Mouse (Mus musculus) embryonic facial prominence, embryonic 12.5 days (tissue): Measurements from ENCODE around the gene Hey2. TPM values are rescaled to one million over a fixed set of nuclear protein-coding genes. Genes with fewer than 3 reads are reported as not detected.

Experiments
- ATAC-seq: fragments of 200-750 bp; cut with Nextera tagmentation; 2 replicates; pipeline ENCODE4 v1.8.0; 2017; ENCODE audit not compliant: insufficient number of reproducible peaks, insufficient read depth, low FRiP score, low TSS enrichment
- H3K27ac ChIP-seq: fragments of 300-500 bp; sonication (generic); 2 replicates; pipeline ENCODE4 v1.5.1; 2016; ENCODE audit warnings: mild to moderate bottlenecking
- H3K27me3 ChIP-seq: fragments of 300-500 bp; sonication (generic); 2 replicates; pipeline ENCODE4 v1.6.1; 2016; ENCODE audit warnings: mild to moderate bottlenecking, moderate library complexity
- H3K36me3 ChIP-seq: fragments of 300-500 bp; sonication (generic); 2 replicates; pipeline ENCODE4 v1.6.1; 2016; ENCODE audit warnings: mild to moderate bottlenecking
- H3K4me1 ChIP-seq: fragments of 300-500 bp; sonication (generic); 2 replicates; pipeline ENCODE4 v1.6.1; 2016
- H3K4me2 ChIP-seq: fragments of 300-500 bp; sonication (generic); replicated peaks from 2 replicates; pipeline ENCODE4 v1.6.1; 2016; ENCODE audit warnings: mild to moderate bottlenecking, moderate library complexity
- H3K4me3 ChIP-seq: fragments of 300-500 bp; sonication (generic); 2 replicates; pipeline ENCODE4 v1.5.1; 2016; ENCODE audit warnings: mild to moderate bottlenecking
- H3K9ac ChIP-seq: fragments of 300-500 bp; sonication (generic); 2 replicates; pipeline ENCODE4 v1.6.1; 2016; ENCODE audit warnings: mild to moderate bottlenecking, moderate library complexity
- H3K9me3 ChIP-seq: fragments of 300-500 bp; sonication (generic); 2 replicates; pipeline ENCODE4 v1.6.1; 2016; ENCODE audit warnings: mild to moderate bottlenecking, moderate library complexity
- WGBS: fragments of 180-500 bp; shearing (Covaris S2); methylation state at CpG from one replicate; pipeline ENCODE4 v1.1.7; 2016; 5-methylcytosine and 5-hydroxymethylcytosine counted together
- polyA plus RNA-seq: library from polyadenylated mRNA; unstranded; fragments of >200 nt; fragmentation: Nextera tagmentation; extraction: Ambion mirVana; gene quantifications from 2 replicates; pipeline ENCODE4 v1.2.1, GENCODE M21; 2016

The Hey2 gene
- 17.6 and 19.2 TPM in 2 replicates for polyA plus RNA-seq

DNA sequence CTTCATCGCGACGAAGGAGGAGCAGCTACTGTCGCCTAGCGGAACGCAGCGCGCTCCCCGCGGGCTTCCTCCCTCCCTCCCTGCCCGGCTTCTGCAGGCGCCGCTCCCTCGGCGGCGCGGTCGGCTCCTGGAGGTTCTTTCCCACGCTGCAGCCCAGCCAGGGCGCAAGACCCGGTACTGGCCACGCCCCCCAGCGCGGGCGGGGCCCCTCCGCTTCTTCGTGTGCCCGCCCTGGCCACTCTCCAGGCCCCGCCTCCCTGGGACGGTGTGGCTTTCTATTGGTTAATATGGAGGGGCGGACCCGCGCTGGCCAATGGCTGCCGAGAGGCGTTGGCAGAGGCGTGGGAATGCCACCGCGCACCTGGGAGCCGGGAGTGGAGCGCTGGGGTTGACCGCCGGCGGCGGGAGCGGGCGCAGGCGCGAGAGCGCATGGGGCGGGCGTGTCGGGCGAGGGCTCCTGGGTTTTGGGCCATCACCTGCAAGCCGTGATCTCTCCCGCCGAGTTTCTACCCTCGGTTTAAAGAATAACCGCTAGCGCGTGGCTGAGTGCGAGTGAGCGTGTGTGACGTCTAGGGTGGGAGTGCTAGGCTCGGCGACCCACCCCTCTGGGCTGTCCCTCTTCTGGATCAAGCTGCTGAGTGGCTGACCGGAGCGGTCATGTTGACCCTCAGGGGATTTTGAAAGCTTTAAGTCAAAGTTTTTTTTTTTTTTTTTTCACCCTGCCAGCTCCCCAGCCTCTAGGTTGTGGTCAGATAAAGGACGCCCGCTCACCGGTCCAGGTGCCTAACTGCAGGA lies at the start of gene Hey2:
Gene Hey2, minus strand, starts transcription at position 159 of the 795 bp plus-strand sequence.
- peak within 1 kb of the TSS; percentile 89 for H3K4me2 ChIP-seq
- H3K9ac ChIP-seq: peak within 1 kb of the TSS; percentile 51; the same call in 1 of the 2 replicates
- peak within 1 kb of the TSS; percentile 66 for H3K4me3 ChIP-seq
- peak; percentile 99 for ATAC-seq
- no peaks in the 10 kb centered on the region for H3K36me3 ChIP-seq
- H3K27me3 ChIP-seq: peaks cover 36% of the 10 kb centered on the region
- H3K4me1 ChIP-seq: peaks cover 12% of the 10 kb centered on the region; the same call in 1 of the 2 replicates
- peak within 1 kb of the TSS; percentile 50; the same call in 1 of the 2 replicates for H3K27ac ChIP-seq
- H3K9me3 ChIP-seq: no peaks in the 10 kb centered on the region
- WGBS: under 1% methylated on average over 64 of the region's 70 CpGs

DNA sequence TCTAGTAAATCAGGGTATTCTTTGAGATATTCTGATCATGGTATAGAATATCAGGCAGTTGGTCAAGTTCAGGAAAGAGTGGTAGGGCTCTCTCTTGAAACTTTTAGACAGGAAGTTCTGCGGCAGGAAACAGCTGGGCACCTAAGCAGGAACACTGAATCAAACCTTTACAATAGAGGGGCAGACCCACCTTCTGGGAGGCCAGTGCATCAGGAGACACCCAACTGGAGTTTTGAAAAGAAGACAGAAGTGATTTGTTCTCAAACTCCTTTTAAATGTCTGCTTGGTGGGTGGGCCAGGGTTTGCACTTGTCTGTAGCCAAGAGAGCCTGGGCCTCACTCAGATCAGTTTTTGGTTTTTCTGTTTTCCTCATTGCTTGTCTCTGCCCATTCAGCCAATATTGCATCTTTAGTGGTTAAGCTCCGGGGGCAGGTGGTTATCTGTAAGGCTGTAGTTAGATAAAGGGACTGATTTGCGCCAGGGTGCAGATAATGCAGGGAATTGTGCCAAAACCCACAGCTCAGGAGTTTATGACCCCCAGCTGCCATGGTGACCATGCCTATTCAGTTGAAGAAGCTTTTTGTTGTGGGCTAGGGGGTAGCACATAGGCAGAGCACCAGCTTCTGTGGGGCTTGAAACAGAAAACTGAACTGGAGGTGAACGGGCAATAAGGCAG lies 40.6 kb upstream of the Hey2 start:
- WGBS: 78% methylated on average over 4 of the region's 4 CpGs
- H3K9me3 ChIP-seq: no peaks in the 10 kb centered on the region
- no peak for ATAC-seq
- no peak overlapping the region for H3K9ac ChIP-seq
- no peak overlapping the region for H3K4me2 ChIP-seq
- no peaks in the 10 kb centered on the region for H3K4me1 ChIP-seq
- no peak overlapping the region for H3K27ac ChIP-seq
- no peaks in the 10 kb centered on the region for H3K36me3 ChIP-seq
- H3K27me3 ChIP-seq: no peaks in the 10 kb centered on the region
- H3K4me3 ChIP-seq: no peak overlapping the region

DNA sequence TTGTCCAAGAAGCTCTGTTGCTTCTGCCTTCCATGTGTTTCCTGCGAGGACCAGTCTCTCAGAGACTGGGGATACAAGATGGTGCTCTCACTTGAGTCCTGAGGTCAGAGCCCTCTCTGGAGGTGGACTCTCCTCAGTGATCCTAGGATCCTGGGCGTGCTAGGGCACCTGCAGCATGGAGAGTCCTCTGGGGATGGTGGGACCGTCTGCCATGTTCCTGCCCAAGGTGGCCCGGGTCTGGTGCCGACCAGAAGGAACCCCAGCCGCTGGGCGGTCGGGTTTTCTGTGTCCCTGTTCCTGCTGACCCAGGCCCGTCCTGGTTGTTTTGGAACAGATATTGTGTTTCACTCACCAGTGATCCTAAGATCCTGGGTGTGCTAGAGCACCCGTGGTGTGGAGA lies 38.5 kb upstream of the Hey2 start:
- Histone ChIP-seq H3K4me3 (no peak overlapping the region), H3K9ac (no peak overlapping the region), H3K27me3 (no peaks in the 10 kb centered on the region), H3K36me3 (no peaks in the 10 kb centered on the region), H3K4me2 (no peak overlapping the region), H3K4me1 (no peaks in the 10 kb centered on the region), H3K9me3 (no peaks in the 10 kb centered on the region), H3K27ac (no peak overlapping the region)
- no peak for ATAC-seq
- whole genome bisulfite sequencing: 88% methylated on average over 10 of the region's 10 CpGs

DNA sequence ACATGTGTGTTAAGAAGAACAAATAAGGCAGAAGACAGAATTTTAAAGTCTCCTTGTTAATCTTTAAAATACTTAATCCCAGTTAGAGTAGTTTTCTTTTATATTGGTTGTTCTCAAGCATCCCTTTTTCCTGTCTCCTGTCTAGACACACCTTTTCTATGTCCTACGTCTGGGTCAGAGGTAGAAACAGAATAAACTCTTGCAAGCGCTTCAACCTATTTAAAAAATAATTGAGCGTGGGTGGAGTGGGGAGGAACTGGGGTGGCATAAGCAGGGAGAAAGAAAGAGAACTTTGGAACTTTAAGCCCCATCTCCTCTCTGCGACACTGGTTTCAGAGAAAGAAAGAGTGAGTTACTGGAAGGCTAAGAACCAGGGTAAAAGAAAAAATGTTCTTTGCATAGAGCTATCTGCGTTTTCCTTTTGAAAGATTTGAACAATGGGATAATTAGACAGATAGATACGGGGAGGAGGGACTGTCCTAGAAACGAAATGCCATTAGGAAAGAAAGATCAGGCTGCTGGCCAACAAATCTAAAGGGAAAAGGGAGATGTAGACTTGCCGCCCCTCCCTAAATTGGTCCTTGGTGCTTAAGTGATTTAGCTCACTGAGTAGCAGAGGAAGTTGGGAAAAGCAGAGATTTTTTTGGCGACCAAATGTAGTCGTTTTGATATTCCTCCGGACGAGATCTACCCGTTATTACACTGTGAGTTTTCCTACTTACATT lies 2.7 kb upstream of the Hey2 start:
- no peak overlapping the region for H3K4me3 ChIP-seq
- H3K27me3 ChIP-seq: peaks cover 36% of the 10 kb centered on the region
- no peak overlapping the region for H3K9ac ChIP-seq
- no peak for ATAC-seq
- H3K9me3 ChIP-seq: no peaks in the 10 kb centered on the region
- H3K4me2 ChIP-seq: no peak overlapping the region
- WGBS: 12% methylated on average over 13 of the region's 13 CpGs
- H3K36me3 ChIP-seq: no peaks in the 10 kb centered on the region
- H3K27ac ChIP-seq: no peak overlapping the region
- H3K4me1 ChIP-seq: peaks cover 12% of the 10 kb centered on the region; the same call in 1 of the 2 replicates

DNA sequence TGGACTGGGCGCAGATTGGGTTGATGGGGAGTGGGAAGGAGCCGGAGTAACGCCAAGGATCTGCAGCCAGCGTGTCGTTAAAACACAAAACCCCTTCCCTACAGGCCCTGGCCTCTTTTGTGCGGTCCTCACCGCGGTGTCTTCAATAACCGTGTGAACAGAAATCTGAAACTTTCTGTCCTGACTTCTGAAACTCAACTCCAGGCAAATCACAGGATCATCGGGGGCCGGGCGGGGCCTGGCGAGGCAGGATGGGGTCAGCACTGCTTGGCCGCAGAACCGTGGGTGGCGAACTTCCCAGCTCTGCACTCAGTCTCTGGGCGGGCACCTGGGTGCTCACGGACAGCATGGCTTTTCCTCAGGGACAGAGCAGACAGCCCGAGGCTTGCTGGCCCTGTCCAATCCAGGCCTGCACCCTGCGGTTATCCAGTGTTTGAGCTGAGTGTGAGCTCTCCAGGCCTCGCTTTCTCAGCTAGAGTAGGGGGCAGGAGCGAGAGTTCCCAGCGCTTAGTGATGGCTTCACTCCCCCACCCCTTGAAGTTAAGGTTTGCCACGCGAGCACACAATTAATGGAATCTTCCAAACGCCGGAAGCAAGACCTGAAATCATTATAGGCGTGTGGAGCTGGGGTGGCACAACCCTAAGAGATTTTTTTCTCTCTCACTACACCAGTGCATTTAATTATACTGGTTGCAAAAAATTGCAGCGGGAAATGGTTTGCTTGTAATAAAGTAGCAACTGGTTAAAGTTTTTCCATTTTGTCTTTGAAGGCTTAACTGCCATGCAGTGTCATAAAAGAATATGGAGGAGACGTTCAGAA lies 1.8 kb upstream of the Hey2 start:
- 1% methylated on average over 30 of the region's 30 CpGs for WGBS
- H3K4me3 ChIP-seq: peak overlapping the region; percentile 66
- peak overlapping the region; percentile 50 for H3K27ac ChIP-seq
- H3K4me2 ChIP-seq: peak overlapping the region; percentile 89
- peaks cover 36% of the 10 kb centered on the region for H3K27me3 ChIP-seq
- H3K36me3 ChIP-seq: no peaks in the 10 kb centered on the region
- peak; percentile 31; the same call in 1 of the 2 replicates for ATAC-seq
- no peaks in the 10 kb centered on the region for H3K9me3 ChIP-seq
- H3K4me1 ChIP-seq: peaks cover 12% of the 10 kb centered on the region; the same call in 1 of the 2 replicates
- H3K9ac ChIP-seq: peak overlapping the region; percentile 28

DNA sequence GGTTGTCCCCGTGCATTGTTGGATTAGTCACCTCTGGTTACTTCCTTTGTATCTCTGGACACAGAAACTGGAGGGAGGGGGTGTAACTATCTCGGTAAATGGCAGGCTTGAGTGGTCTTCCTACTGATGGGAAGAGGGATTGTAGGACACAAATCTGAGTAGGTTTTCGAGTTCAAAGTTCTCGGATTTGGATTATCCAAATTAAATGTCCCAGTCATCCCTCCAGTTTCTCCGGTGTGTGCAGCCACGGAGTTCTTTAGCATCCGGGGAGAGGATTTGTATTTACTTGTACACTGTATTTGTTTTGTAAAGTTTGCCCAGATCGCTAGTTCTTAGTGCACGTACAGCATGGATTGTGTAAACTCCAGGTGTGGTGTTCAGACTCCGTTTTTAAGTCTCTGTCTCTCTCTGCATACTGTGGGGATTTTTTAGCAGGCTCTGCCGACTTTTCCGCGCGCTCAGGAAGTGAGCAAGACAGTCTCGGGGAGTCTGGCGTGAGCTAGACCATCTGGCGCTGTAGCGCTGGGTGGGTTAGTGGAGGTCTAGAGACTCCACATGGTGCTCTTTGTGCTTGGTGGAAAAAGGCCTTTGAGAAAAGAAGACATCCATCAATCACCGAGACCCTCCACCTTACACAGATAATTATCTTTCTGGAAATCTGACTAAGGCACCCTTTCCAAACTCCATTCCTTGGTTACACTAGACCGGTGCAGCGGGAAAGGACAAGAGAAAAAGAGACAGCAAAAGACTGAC lies 1.0 kb upstream of the Hey2 start:
- WGBS: under 1% methylated on average over 21 of the region's 21 CpGs
- Histone ChIP-seq H3K4me3 (peak overlapping the region; percentile 66), H3K27me3 (peaks cover 36% of the 10 kb centered on the region), H3K4me1 (peaks cover 12% of the 10 kb centered on the region; the same call in 1 of the 2 replicates), H3K4me2 (peak overlapping the region; percentile 89), H3K36me3 (no peaks in the 10 kb centered on the region), H3K9ac (peak overlapping the region; percentile 28; the same call in 1 of the 2 replicates), H3K9me3 (no peaks in the 10 kb centered on the region), H3K27ac (peak overlapping the region; percentile 50)
- ATAC-seq: no peak

DNA sequence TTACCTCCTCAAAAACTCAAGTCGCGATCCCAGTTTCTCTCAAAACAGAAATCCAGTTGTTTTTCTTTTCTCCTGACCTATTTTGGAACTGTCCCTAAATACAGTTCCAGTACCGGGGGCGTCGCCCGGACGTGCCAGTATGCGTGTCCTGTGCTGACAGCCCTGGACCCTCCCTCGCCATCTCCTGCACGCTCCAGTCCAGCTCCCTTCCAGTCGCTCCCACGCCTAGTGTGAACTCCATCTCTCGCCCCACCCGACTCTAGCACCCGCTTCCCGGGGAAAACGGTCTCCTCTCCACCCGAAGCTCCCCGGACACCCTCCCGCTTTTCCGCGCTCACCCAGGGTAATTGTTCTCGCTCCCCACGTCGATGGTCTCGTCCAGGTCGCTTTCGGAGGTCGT lies 373 bp downstream of the Hey2 start:
- Histone ChIP-seq H3K27ac (0 out of 2 replicates have a peak overlapping the region, but pooled peaks have one; percentile 8), H3K27me3 (peaks cover 36% of the 10 kb centered on the region), H3K4me2 (peak overlapping the region; percentile 89), H3K36me3 (no peaks in the 10 kb centered on the region), H3K9me3 (no peaks in the 10 kb centered on the region), H3K4me1 (peaks cover 12% of the 10 kb centered on the region; the same call in 1 of the 2 replicates), H3K4me3 (peak overlapping the region; percentile 66), H3K9ac (peak overlapping the region; percentile 51; the same call in 1 of the 2 replicates)
- ATAC-seq: 0 out of 2 replicates have a peak, but pooled peaks have one; percentile 37
- WGBS: 0% methylated on average over 29 of the region's 29 CpGs

DNA sequence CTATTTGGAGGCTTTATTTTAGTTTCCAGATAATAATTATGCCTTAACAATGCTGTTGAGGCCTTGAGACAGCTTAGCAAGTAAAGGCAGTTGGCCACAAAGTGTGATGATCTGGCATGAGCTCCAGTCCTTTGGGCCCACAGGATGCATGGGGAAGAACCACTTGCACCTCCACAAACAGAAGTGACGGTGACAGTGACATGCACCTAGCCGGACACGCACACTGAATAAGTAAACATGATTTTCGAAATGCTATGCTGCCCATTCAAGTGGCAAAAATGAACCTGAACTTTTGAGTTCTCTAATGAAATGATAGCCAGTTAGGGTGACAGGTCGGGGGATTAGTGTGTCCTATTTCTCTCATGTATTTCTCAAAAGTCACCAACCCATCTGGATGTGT lies 1.8 kb downstream of the Hey2 start:
- Histone ChIP-seq H3K27me3 (peaks cover 26% of the 10 kb centered on the region), H3K4me2 (peak overlapping the region; percentile 36), H3K27ac (no peak overlapping the region), H3K4me1 (peaks cover 12% of the 10 kb centered on the region; the same call in 1 of the 2 replicates), H3K9ac (no peak overlapping the region), H3K9me3 (no peaks in the 10 kb centered on the region), H3K4me3 (peak overlapping the region; percentile 66), H3K36me3 (no peaks in the 10 kb centered on the region)
- WGBS: 84% methylated on average over 5 of the region's 5 CpGs
- no peak for ATAC-seq

DNA sequence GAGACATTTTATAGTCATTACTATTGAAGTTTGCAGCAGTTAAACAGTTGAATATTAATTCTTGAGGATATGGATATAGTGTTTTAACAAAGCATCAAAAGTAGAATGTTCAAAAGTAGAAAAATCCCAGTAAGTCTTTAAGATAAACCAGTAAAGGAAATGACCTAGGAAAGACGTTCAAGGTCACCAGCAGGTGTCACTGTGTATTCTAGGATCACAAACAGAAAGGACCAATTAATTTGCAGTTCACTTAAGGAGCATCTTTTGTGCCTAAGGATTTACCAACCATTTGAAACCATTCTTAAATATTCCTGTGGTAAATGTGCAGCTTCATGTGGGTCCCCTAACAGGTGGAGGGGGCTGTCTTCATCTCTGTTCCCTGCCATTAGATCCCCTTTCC lies 4.4 kb downstream of the Hey2 start:
- no peak overlapping the region for H3K4me2 ChIP-seq
- no peaks in the 10 kb centered on the region for H3K9me3 ChIP-seq
- WGBS: 6% methylated on average over 1 of the region's 1 CpGs
- peaks cover 15% of the 10 kb centered on the region; the same call in 1 of the 2 replicates for H3K27me3 ChIP-seq
- H3K4me1 ChIP-seq: no peaks in the 10 kb centered on the region
- H3K36me3 ChIP-seq: peaks cover 3% of the 10 kb centered on the region; the same call in 1 of the 2 replicates
- no peak overlapping the region for H3K27ac ChIP-seq
- no peak for ATAC-seq
- no peak overlapping the region for H3K4me3 ChIP-seq
- H3K9ac ChIP-seq: no peak overlapping the region

DNA sequence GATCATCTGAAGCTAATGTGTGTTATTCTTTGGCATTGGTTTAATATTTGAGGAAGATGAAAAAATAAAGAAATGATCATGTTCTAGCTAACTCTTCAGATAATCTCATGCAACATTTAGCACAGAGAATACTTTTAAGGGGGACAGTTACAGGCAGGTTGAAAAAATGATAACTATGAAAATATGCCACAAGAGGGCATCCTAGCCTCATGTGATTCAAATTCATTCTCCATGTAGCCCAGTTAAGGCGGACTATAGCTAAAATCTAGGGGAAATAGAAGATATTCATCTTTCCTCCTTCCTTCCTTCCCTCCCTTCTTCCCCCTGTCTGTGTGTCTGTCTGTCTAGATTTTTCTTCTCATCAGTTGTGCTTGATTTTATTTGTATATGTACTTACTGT lies 17.6 kb downstream of the Hey2 start:
- no peak overlapping the region for H3K27ac ChIP-seq
- 0% methylated on average over 1 of the region's 1 CpGs for WGBS
- H3K4me1 ChIP-seq: no peaks in the 10 kb centered on the region
- H3K9me3 ChIP-seq: no peaks in the 10 kb centered on the region
- H3K4me2 ChIP-seq: no peak overlapping the region
- no peak overlapping the region for H3K9ac ChIP-seq
- no peak overlapping the region for H3K4me3 ChIP-seq
- H3K36me3 ChIP-seq: no peaks in the 10 kb centered on the region
- ATAC-seq: no peak
- no peaks in the 10 kb centered on the region for H3K27me3 ChIP-seq
